Mouse (Mus musculus) intestine, embryonic 14.5 days (tissue): ENCODE measurements at regions not wholly inside any gene's neighbourhood (a gene's known extent, or its start where the extent isn't known, plus 50 kb on each side); places are given as distances from the start of the nearest gene placed in this dataset.
"Not testable (repeated sequence)": the region's sequence is repeated elsewhere in the genome, so short reads cannot be mapped to it uniquely, and the experiment has no call there.

ENCODE experiments used
- ATAC-seq: fragments of 200-750 bp; cut with Nextera tagmentation; replicated peaks from 2 replicates; pipeline ENCODE4 v1.8.0; 2017; ENCODE audit warnings: low read depth, moderate number of reproducible peaks, moderate TSS enrichment, moderate library complexity; ENCODE audit not compliant: low FRiP score, low TSS enrichment
- DNase-seq: peaks from one replicate; pipeline ENCODE4 v3.0.0-alpha.2; 2018; ENCODE audit warnings: low spot score
- H3K27ac ChIP-seq: fragments of 300-500 bp; sonication (generic); 2 replicates; pipeline ENCODE4 v1.5.1; 2014; ENCODE audit warnings: low read depth, mild to moderate bottlenecking, control low read depth
- H3K27me3 ChIP-seq: fragments of 300-500 bp; sonication (generic); replicated peaks from 2 replicates; pipeline ENCODE4 v1.6.1; 2014; ENCODE audit warnings: low read length, control low read depth; ENCODE audit not compliant: control insufficient read depth, insufficient read depth
- H3K36me3 ChIP-seq: fragments of 300-500 bp; sonication (generic); 2 replicates; pipeline ENCODE4 v1.6.1; 2014; ENCODE audit warnings: low read length, control low read depth; ENCODE audit not compliant: control insufficient read depth, insufficient read depth
- H3K4me1 ChIP-seq: fragments of 300-500 bp; sonication (generic); replicated peaks from 2 replicates; pipeline ENCODE4 v1.6.1; 2014; ENCODE audit warnings: low read length, control low read depth, mixed read lengths; ENCODE audit not compliant: control insufficient read depth, insufficient read depth
- H3K4me2 ChIP-seq: fragments of 300-500 bp; sonication (generic); 2 replicates; pipeline ENCODE4 v1.6.1; 2014; ENCODE audit warnings: low read length
- H3K4me3 ChIP-seq: fragments of 300-500 bp; sonication (generic); 2 replicates; pipeline ENCODE4 v1.5.1; 2014; ENCODE audit warnings: low read depth, low read length, control low read depth, mixed read lengths
- H3K9ac ChIP-seq: fragments of 300-500 bp; sonication (generic); 2 replicates; pipeline ENCODE4 v1.6.1; 2014; ENCODE audit warnings: mild to moderate bottlenecking, low read length
- H3K9me3 ChIP-seq: fragments of 300-500 bp; sonication (generic); 2 replicates; pipeline ENCODE4 v1.6.1; 2016; ENCODE audit warnings: low read length, control low read depth; ENCODE audit not compliant: control insufficient read depth
- WGBS: fragments of 180-500 bp; shearing (Covaris S2); extraction: QIAGEN DNeasy Blood & Tissue Kit; methylation state at CpG from one replicate; pipeline ENCODE4 v1.1.7; 2014; 5-methylcytosine and 5-hydroxymethylcytosine counted together

DNA sequence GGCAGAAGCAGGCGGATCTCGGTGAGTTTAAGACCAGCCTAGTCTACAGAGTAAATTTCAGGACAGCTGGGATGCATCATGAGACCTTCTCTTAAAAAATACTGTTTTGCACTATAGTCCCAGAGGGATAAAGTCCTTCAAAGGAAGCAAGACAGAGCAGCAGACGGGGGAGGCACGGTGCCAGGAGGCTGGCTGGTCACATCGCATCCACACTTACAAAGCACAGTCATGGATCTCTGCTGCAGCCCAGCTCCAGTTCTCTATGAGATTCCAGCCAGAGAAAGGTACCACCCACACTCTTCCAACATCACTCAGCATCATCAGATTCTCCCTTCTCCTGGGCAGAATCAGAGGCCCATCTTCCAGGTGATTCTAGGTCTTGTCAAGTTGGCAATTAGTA lies 144.5 kb upstream of the Bcor start:
- ATAC-seq: no peak
- H3K4me1 ChIP-seq: no peaks in the 10 kb centered on the region
- WGBS: 74% methylated on average over 5 of the region's 5 CpGs
- no peaks in the 10 kb centered on the region for H3K9me3 ChIP-seq
- DNase-seq: no peak
- H3K4me2 ChIP-seq: no peak overlapping the region
- no peak overlapping the region for H3K9ac ChIP-seq
- H3K27ac ChIP-seq: no peak overlapping the region
- H3K27me3 ChIP-seq: 0 out of 2 replicates have a peak, but pooled peaks cover 2% of the 10 kb centered on the region
- H3K4me3 ChIP-seq: no peak overlapping the region
- no peaks in the 10 kb centered on the region for H3K36me3 ChIP-seq

- Histone ChIP-seq H3K4me3 (no peak overlapping the region), H3K27ac (no peak overlapping the region), H3K4me2 (no peak overlapping the region), H3K9me3 (no peaks in the 10 kb centered on the region), H3K4me1 (no peaks in the 10 kb centered on the region), H3K27me3 (no peaks in the 10 kb centered on the region), H3K9ac (no peak overlapping the region), H3K36me3 (no peaks in the 10 kb centered on the region)
- no peak for DNase-seq
- WGBS: 53% methylated on average over 3 of the region's 3 CpGs
- ATAC-seq: no peak
Measured at GRCm38 (mm10) chrX:12306940-12307339, 146.8 kb upstream of the Bcor start.

- Histone ChIP-seq H3K27me3 (no peaks in the 10 kb centered on the region), H3K27ac (no peak overlapping the region), H3K36me3 (no peaks in the 10 kb centered on the region), H3K4me2 (no peak overlapping the region), H3K9me3 (no peaks in the 10 kb centered on the region), H3K4me1 (no peaks in the 10 kb centered on the region), H3K4me3 (no peak overlapping the region), H3K9ac (no peak overlapping the region)
- no peak for DNase-seq
- WGBS: 50% methylated on average over 5 of the region's 5 CpGs
- no peak for ATAC-seq
Measured at GRCm38 (mm10) chrX:12312534-12312933, 152.4 kb upstream of the Bcor start.

- Histone ChIP-seq H3K4me3 (no peak overlapping the region), H3K27ac (no peak overlapping the region), H3K4me2 (no peak overlapping the region), H3K9ac (no peak overlapping the region), H3K27me3 (no peaks in the 10 kb centered on the region), H3K4me1 (no peaks in the 10 kb centered on the region), H3K36me3 (no peaks in the 10 kb centered on the region), H3K9me3 (no peaks in the 10 kb centered on the region)
- WGBS: 85% methylated on average over 3 of the region's 3 CpGs
- no peak for ATAC-seq
- no peak for DNase-seq
Measured at GRCm38 (mm10) chrX:12315658-12316057, 155.5 kb upstream of the Bcor start.

DNA sequence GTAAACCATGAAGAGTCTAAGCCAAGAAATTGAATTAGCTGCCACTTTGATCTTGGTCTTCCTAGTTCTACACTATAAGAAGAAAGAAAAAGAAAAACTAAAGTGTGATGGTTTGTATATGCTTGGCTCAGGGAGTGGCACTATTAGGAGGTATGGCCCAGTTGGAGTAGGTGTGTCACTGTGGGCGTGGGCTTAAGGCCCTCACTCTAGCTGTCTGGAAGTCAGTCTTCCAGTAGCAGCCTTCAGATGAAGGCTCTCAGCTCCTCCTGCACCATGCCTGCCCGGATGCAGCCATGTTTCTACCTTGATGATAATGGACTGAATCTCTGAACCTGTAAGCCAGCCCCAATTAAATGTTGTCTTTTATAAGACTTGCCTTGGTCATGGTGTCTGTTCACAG lies 157.3 kb upstream of the Bcor start:
- not testable (repeated sequence) for H3K4me3 ChIP-seq, H3K36me3 ChIP-seq, H3K9ac ChIP-seq, H3K9me3 ChIP-seq, ATAC-seq, H3K27me3 ChIP-seq, H3K4me1 ChIP-seq, DNase-seq, H3K4me2 ChIP-seq, H3K27ac ChIP-seq
- WGBS: 87% methylated on average over 2 of the region's 2 CpGs

DNA sequence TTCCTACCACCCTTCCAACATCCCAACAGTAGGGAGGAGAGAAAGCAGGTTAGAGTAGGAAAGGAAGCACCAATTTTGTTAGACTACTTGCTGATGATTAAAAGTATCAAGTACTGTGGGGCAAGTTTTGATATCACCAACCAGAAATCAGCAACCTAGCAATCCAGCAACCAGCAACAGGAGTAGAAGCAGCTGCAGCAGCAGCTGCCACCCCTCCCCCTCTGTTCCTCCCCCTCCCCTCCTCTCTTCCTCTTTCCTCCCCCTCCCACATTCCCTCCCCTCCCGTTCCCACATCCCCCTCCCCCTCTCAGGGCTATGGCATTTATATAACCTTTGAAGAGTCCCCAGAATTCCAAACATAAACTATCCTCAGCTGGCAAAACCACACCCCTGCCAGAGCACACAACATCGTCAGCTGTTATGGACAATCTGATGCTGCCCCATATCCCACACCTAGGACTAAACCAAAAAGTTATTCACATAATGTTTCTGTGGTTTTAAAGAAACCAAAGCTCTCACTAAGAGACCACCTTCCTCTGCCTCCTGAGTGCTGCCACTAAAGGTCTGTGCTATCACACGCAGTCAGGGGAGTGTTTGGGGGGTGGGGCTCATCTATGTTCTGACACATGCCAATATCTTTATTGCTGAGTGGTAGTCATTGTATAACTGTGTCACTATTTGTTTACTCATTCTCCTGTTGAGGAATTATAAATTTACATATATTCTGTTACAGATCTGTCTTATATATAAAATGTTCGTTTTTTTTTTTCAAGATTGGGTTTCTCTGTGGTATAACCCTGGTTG lies 158.9 kb upstream of the Bcor start:
- no peak overlapping the region for H3K27ac ChIP-seq
- no peaks in the 10 kb centered on the region for H3K9me3 ChIP-seq
- H3K4me3 ChIP-seq: no peak overlapping the region
- no peak overlapping the region for H3K9ac ChIP-seq
- ATAC-seq (no peak), DNase-seq (no peak)
- H3K4me1 ChIP-seq: no peaks in the 10 kb centered on the region
- H3K4me2 ChIP-seq: no peak overlapping the region
- H3K27me3 ChIP-seq: 0 out of 2 replicates have a peak, but pooled peaks cover 4% of the 10 kb centered on the region
- 27% methylated on average over 4 of the region's 4 CpGs for WGBS
- H3K36me3 ChIP-seq: no peaks in the 10 kb centered on the region

DNA sequence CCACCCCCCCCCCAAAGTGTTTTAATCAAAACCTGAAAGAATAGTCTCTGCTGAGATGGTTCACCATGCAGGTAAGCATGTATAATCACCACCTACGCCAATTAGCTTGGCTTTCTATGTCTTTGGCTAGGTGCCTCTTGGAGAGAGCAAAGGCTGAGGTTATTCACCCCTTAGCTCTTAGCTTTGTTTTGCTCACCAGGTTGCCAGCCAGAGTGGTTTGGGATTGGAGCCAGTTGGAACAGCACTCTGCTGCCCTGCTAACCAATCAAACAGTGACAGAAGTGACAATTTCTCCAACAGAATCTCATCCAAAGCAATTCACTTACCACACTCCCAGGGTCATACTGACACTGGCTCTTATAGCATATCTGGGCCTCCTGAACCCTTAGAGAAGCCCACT lies 162.3 kb upstream of the Bcor start:
- no peak for DNase-seq
- no peak for ATAC-seq
- Histone ChIP-seq H3K9ac (no peak overlapping the region), H3K4me2 (no peak overlapping the region), H3K4me3 (no peak overlapping the region), H3K27me3 (0 out of 2 replicates have a peak, but pooled peaks cover 4% of the 10 kb centered on the region), H3K36me3 (no peaks in the 10 kb centered on the region), H3K4me1 (no peaks in the 10 kb centered on the region), H3K9me3 (no peaks in the 10 kb centered on the region), H3K27ac (no peak overlapping the region)
- WGBS: 88% methylated on average over 1 of the region's 1 CpGs

GRCm38 (mm10) chrX:12323268-12323667 lies 163.1 kb upstream of the Bcor start:
- H3K4me3 ChIP-seq: no peak overlapping the region
- no peak overlapping the region for H3K4me2 ChIP-seq
- no peak overlapping the region for H3K27ac ChIP-seq
- no peak overlapping the region for H3K9ac ChIP-seq
- H3K4me1 ChIP-seq: no peaks in the 10 kb centered on the region
- DNase-seq (no peak), ATAC-seq (no peak)
- 89% methylated on average over 3 of the region's 3 CpGs for WGBS
- H3K27me3 ChIP-seq: 0 out of 2 replicates have a peak, but pooled peaks cover 4% of the 10 kb centered on the region
- no peaks in the 10 kb centered on the region for H3K36me3 ChIP-seq
- H3K9me3 ChIP-seq: no peaks in the 10 kb centered on the region

- Histone ChIP-seq H3K4me3 (no peak overlapping the region), H3K36me3 (no peaks in the 10 kb centered on the region), H3K4me2 (no peak overlapping the region), H3K4me1 (no peaks in the 10 kb centered on the region), H3K27me3 (0 out of 2 replicates have a peak, but pooled peaks cover 4% of the 10 kb centered on the region), H3K9me3 (no peaks in the 10 kb centered on the region), H3K27ac (no peak overlapping the region), H3K9ac (no peak overlapping the region)
- 69% methylated on average over 6 of the region's 6 CpGs for WGBS
- DNase-seq (no peak), ATAC-seq (no peak)
Measured at GRCm38 (mm10) chrX:12323812-12324211, 163.7 kb upstream of the Bcor start.
